Mouse (Mus musculus) CH12.LX (cell line): ENCODE data around the gene Cfdp1.

ENCODE experiments used
- BHLHE40 ChIP-seq: IDR thresholded peaks from 2 replicates; pipeline ENCODE4 v1.6.1; 2011; ENCODE audit warnings: mild to moderate bottlenecking, low read depth, low read length, improper control_type of control experiment
- CHD1 ChIP-seq: IDR thresholded peaks from 2 replicates; pipeline ENCODE4 v1.6.1; 2012; ENCODE audit warnings: low read depth, low read length, improper control_type of control experiment, inconsistent platforms
- CHD2 ChIP-seq: IDR thresholded peaks from 2 replicates; pipeline ENCODE4 v1.6.1; 2011; ENCODE audit warnings: low read length, improper control_type of control experiment
- CTCF ChIP-seq, 2 experiments: IDR thresholded peaks in 1 of 2; conservative IDR thresholded peaks in 1 of 2; 2 replicates each; pipeline ENCODE4 v1.5.1; 2011 to 2012; ENCODE audit warnings: low read depth in 2 of 2, low read length in 2 of 2, improper control_type of control experiment in 1 of 2, inconsistent platforms in 1 of 2, mild to moderate bottlenecking in 1 of 2, moderate library complexity in 1 of 2
- EP300 ChIP-seq: IDR thresholded peaks from 2 replicates; pipeline ENCODE4 v1.6.1; 2011; ENCODE audit warnings: low read length, improper control_type of control experiment
- GABPA ChIP-seq: IDR thresholded peaks from 2 replicates; pipeline ENCODE4 v1.6.1; 2012; ENCODE audit warnings: low read depth, low read length, improper control_type of control experiment, inconsistent platforms; ENCODE audit not compliant: insufficient replicate concordance
- ZMIZ1 ChIP-seq: IDR thresholded peaks from 2 replicates; pipeline ENCODE4 v1.6.1; 2012; ENCODE audit warnings: low read depth, mild to moderate bottlenecking, inconsistent platforms, low read length, improper control_type of control experiment
- ZNF384 ChIP-seq: IDR thresholded peaks from 2 replicates; pipeline ENCODE4 v1.6.1; 2012; ENCODE audit warnings: low read depth, low read length, improper control_type of control experiment, inconsistent platforms

DNA sequence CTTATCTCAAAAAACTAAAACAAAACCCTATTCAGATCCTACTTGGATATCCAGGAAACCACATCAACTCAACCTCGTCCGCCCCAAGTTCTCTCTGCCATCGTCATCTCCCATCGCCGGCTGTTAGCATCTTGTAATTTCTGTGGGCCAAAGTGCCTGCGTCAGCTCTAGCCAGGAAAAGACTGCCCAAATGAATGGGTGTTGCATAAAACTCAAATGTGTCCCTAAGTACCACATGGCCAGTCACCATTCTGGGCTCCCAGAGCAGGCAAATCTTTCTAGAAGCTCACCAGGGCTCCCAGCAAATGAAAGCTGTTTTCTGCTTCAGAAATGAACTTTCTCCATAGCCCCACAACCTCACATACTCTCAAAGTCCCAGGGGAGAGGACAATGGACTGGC, 112.5 kb downstream of the Cfdp1 start:
- TF ChIP-seq BHLHE40 = no peak
- TF ChIP-seq ZMIZ1 = no peak
- no peak for TF ChIP-seq EP300
- TF ChIP-seq ZNF384 = no peak
- TF ChIP-seq CHD1 = no peak
- no peak for TF ChIP-seq CTCF (conservative IDR thresholded peaks at IDR 0.05 in 1 of 2, IDR thresholded peaks at IDR 0.05 in 1 of 2; ENCODE audit: low read depth in 2 of 2, low read length in 2 of 2)
- no peak for TF ChIP-seq GABPA
- TF ChIP-seq CHD2 = no peak
